Mouse (Mus musculus) macrophage (primary cell): ENCODE measurements around the gene Gm44502. TPM values are rescaled to one million over a fixed set of nuclear protein-coding genes. Genes with fewer than 3 reads are reported as not detected.
"Not testable (repeated sequence)": the region's sequence is repeated elsewhere in the genome, so short reads cannot be mapped to it uniquely, and the experiment has no call there.

ENCODE experiments used
- H3K27ac ChIP-seq: fragments of 350-480 bp; formaldehyde crosslinking; 2 replicates; pipeline ENCODE4 v1.9.0; 2021
- H3K36me3 ChIP-seq: fragments of 350-480 bp; formaldehyde crosslinking; 2 replicates; pipeline ENCODE4 v1.9.0; 2021; ENCODE audit errors: inconsistent target
- H3K4me3 ChIP-seq: fragments of 350-480 bp; formaldehyde crosslinking; 2 replicates; pipeline ENCODE4 v1.9.0; 2021; ENCODE audit errors: inconsistent target
- H3K79me2 ChIP-seq: fragments of 350-480 bp; formaldehyde crosslinking; 2 replicates; pipeline ENCODE4 v1.9.0; 2021; ENCODE audit errors: inconsistent target
- WGBS: methylation state at CpG from one replicate; pipeline ENCODE4 v1.1.7; 2026; ENCODE audit warnings: inconsistent platforms; ENCODE audit not compliant: missing documents; 5-methylcytosine and 5-hydroxymethylcytosine counted together
- polyA plus RNA-seq: library from polyadenylated mRNA; stranded (reverse); fragments of 250-400 nt; gene quantifications from 3 replicates; pipeline ENCODE4 v1.2.4, GENCODE M21; 2018; ENCODE audit warnings: inconsistent platforms

Gene Gm44502
- polyA plus RNA-seq, 1 experiment from 2014 or later, result not detected

DNA sequence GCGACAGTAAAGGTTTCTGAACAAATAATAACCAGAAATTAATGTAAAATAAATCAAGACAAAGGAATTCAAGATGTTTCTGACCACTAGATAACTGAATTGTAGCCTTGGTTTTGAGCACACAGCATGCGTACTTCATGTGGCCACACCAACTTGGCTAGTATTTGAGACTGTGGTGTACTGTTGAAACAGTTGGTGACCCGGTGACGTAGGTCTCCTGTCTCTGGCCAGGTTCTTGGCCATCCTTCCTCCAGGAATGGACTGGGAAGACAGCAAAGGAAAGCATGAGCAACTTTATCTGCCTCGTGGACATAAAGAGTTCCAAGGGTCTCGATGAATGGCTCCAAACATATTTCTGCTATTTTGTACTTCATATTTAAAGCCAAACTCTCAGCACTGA, 2.3 kb upstream of the Gm44502 start:
- H3K36me3 ChIP-seq, result peaks cover 8% of the 10 kb centered on the region; the same call in 1 of the 2 replicates
- peaks cover 12% of the 10 kb centered on the region for H3K79me2 ChIP-seq
- WGBS, result 95% methylated on average over 6 of the region's 6 CpGs
- no peak overlapping the region for H3K27ac ChIP-seq
- H3K4me3 ChIP-seq, result no peak overlapping the region

- H3K36me3 ChIP-seq, result peaks cover 14% of the 10 kb centered on the region; the same call in 1 of the 2 replicates
- H3K79me2 ChIP-seq, result peaks cover 12% of the 10 kb centered on the region
- no peak overlapping the region for H3K27ac ChIP-seq
- no peak overlapping the region for H3K4me3 ChIP-seq
- WGBS, result 82% methylated on average over 3 of the region's 3 CpGs
Observed at GRCm38 (mm10) chr15:89431271-89431670, 1.8 kb upstream of the Gm44502 start.

- Histone ChIP-seq H3K36me3 (peaks cover 19% of the 10 kb centered on the region; the same call in 1 of the 2 replicates), H3K4me3 (peak overlapping the region; percentile 83; the same call in 1 of the 2 replicates), H3K79me2 (peaks cover 12% of the 10 kb centered on the region)
- 46% methylated on average over 2 of the region's 9 CpGs for WGBS
- H3K27ac ChIP-seq, result not testable (repeated sequence)
Observed at GRCm38 (mm10) chr15:89430771-89431170, 1.3 kb upstream of the Gm44502 start.

- H3K4me3 ChIP-seq, result peak overlapping the region; percentile 83
- peak overlapping the region; percentile 94 for H3K27ac ChIP-seq
- WGBS, result 31% methylated on average over 6 of the region's 6 CpGs
- H3K36me3 ChIP-seq, result peaks cover 20% of the 10 kb centered on the region; the same call in 1 of the 2 replicates
- peaks cover 12% of the 10 kb centered on the region for H3K79me2 ChIP-seq
Observed at GRCm38 (mm10) chr15:89430341-89430740, 845 bp upstream of the Gm44502 start.

GRCm38 (mm10) chr15:89428821-89429351, 610 bp downstream of the Gm44502 start:
- whole genome bisulfite sequencing, result 10% methylated on average over 22 of the region's 22 CpGs
- Histone ChIP-seq H3K79me2 (peaks cover 12% of the 10 kb centered on the region), H3K36me3 (peaks cover 20% of the 10 kb centered on the region; the same call in 1 of the 2 replicates), H3K4me3 (peak overlapping the region; percentile 83), H3K27ac (peak overlapping the region; percentile 58)

DNA sequence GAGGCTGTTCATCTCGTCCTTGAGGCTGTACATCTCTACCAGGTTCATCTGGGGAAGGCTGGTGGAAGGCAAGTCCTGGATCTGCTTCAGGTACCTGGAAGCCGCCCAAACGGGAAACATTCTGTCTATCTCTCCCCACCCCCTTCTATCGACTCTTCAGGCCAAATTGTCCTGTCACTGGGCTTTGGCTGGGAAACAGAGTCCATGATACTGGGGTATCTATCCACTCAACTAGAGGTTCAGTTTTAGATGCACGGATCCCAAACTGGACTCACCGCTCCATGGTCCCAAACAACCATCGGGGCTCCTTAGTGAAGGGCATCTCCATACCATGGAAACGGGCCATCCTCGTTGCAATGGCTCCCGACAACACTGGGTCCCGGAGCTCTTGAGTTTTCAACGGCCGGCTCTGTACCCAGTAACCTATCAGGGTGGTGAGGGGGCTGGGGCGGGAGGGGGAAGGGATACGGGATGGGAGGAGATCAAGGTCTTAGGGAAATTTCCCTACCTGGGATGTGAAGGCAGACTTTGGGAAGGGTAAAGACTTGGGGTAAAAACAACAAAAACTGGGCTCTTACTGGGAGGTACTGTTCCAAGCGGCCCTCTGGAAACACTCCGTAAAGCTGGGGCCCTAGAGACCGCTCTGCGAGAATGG, 1.2 kb downstream of the Gm44502 start:
- H3K36me3 ChIP-seq, result peaks cover 20% of the 10 kb centered on the region; the same call in 1 of the 2 replicates
- peaks cover 12% of the 10 kb centered on the region for H3K79me2 ChIP-seq
- peak overlapping the region; percentile 83 for H3K4me3 ChIP-seq
- H3K27ac ChIP-seq, result no peak overlapping the region
- 96% methylated on average over 19 of the region's 19 CpGs for WGBS

DNA sequence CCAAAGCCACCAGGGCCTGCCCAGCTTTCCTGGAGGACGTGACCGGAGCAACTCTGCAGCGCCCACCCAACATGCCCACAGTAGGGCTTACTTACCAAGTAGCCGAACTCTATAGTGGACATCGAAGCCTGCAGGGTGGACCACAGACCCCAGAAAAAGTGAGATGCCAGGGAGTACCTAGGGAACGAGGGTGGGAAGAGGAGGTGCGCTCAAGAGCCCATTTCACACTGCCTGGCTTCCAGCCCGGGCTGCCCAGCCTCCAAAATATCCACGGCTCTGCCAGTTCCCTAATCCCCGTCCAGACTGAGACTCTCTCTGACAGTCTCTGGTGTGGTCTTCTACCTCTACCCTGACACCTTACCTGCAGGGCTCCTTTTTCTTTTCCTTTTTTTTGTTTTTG, 2.8 kb downstream of the Gm44502 start:
- no peak overlapping the region for H3K27ac ChIP-seq
- H3K36me3 ChIP-seq, result peaks cover 20% of the 10 kb centered on the region; the same call in 1 of the 2 replicates
- no peak overlapping the region for H3K4me3 ChIP-seq
- 94% methylated on average over 10 of the region's 10 CpGs for WGBS
- peaks cover 12% of the 10 kb centered on the region for H3K79me2 ChIP-seq

DNA sequence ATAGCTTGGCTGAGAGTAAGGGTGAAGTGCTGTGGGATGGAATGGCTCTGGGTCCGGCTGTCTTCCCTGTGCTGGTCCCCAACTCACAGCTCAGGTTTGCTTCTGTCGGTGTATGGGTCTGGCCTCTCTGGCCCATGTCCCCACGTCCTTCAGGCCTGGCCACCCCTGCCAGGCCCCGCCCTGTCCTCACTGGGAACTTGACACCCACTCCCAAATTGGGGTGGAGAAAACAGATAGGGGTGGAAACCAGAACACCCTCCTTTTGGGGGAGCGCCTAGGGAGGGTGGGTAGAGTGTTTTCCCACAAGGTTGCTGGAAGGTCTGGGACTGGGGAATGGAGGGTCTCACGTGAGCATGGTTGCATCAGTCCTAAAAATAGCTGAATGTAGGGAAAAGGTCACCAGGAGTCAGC, 3.8 kb downstream of the Gm44502 start, which contains the start of gene Cpt1b:
Cpt1b (minus strand) TSS at position 153 of the 411 bp plus-strand sequence.
- Histone ChIP-seq H3K27ac (no peak within 1 kb of the TSS), H3K36me3 (peaks cover 20% of the 10 kb centered on the region; the same call in 1 of the 2 replicates), H3K4me3 (no peak within 1 kb of the TSS), H3K79me2 (peaks cover 12% of the 10 kb centered on the region)
- WGBS, result 89% methylated on average over 5 of the region's 6 CpGs

DNA sequence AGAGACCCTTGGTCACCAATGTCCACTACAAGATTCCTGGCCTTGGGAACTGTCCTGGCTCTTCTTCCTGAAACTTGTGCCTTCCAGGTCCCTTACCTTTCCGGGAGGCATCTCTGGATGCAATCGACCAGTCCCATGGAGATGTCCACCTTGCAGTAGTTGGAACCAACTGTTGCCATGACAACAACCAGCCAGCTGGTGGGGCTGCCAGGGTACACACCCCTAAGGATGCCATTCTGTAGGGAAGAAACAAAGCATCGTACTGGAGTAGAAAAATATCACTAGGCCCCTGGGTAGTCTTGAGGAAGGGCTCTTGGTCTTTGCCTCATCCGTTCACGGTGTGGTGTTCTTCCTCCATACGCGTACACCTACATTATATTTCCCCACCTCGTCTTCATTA, 4.9 kb downstream of the Gm44502 start:
- Histone ChIP-seq H3K36me3 (peaks cover 20% of the 10 kb centered on the region; the same call in 1 of the 2 replicates), H3K27ac (no peak overlapping the region), H3K79me2 (peaks cover 12% of the 10 kb centered on the region), H3K4me3 (no peak overlapping the region)
- 92% methylated on average over 8 of the region's 8 CpGs for WGBS

DNA sequence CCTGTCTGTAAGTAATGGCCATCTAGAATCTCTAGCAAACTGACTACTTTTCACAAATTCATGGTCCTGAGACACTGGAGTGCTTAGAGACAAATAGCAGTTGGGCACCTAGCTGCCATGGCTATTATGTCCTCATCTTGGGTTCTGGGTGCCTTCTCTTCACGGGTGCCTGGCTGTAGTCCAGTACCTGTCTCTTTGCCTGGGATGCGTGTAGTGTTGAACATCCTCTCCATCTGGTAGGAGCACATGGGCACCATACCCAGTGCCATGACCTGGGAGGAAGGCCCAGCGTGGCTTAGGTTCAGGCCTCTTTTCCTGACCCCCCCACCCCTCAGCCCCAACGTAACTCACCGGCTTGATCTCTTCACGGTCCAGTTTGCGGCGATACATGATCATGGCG, 7.6 kb downstream of the Gm44502 start:
- H3K27ac ChIP-seq, result no peak overlapping the region
- H3K79me2 ChIP-seq, result no peaks in the 10 kb centered on the region
- 96% methylated on average over 7 of the region's 9 CpGs for WGBS
- H3K4me3 ChIP-seq, result no peak overlapping the region
- peaks cover 13% of the 10 kb centered on the region; the same call in 1 of the 2 replicates for H3K36me3 ChIP-seq

DNA sequence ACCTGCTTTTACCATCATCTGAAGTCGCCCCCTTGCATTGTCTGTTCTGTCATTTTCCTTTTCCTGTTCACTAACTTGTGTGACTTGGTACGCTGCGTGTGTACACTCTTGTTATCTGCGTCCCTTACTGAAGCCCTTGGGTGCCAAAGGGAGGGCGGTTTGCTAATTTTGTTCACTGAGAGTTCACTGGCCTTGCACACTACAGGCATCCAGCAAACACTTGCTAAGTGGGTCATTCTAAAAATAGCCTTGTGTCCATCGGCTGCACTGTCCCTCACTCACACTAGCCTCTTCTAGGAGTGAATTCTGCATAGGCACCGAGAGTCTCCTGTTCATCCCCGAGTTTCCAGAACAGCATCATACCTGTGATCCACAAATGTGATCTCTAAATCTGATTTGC, 14.2 kb downstream of the Gm44502 start:
- 89% methylated on average over 8 of the region's 8 CpGs for whole genome bisulfite sequencing
- H3K36me3 ChIP-seq, result no peaks in the 10 kb centered on the region
- H3K79me2 ChIP-seq, result no peaks in the 10 kb centered on the region
- H3K4me3 ChIP-seq, result no peak overlapping the region
- H3K27ac ChIP-seq, result no peak overlapping the region

DNA sequence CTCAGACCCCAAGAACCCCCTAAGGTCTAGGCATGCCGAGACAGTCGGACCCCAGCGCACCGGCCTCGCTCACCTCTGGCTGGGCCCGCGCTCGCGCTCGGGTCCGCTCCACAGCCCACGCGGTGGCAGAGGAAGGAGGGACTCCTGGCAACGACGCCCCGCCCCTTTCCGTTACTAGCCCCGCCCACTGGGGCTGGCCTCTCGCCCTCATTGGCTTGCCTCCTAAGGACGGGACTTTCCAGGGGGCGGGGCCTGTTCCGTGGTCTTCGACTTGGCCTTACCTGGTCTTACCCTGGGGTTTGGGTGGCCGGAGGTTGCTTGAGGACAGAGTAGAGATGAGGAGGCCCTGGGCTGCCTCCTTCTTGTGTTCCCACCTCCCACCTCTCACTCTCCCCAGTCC, 19.4 kb downstream of the Gm44502 start, which contains the start of gene Syce3:
Syce3 (minus strand) TSS at position 386 of the 400 bp plus-strand sequence.
- Histone ChIP-seq H3K27ac (no peak within 1 kb of the TSS), H3K4me3 (no peak within 1 kb of the TSS)
- 96% methylated on average over 7 of the region's 24 CpGs for WGBS

DNA sequence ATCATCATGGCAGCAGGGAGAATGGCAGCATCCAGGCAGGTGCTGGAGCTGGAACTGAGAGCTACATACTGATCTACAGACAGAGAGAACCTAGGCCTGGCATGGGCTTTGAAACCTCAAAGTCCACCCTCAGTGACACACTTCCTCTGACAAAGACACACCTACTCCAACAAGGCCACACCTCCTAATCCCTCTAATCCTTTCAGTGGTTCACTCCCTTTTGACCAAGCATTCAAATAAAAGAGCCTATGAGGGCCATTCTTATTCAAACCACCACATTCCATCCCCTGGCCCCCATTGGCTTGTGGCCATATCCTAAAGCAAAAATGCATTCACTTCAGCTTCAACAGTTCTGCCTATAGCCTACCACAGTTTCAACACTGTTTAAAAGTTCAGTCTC, 22.8 kb downstream of the Gm44502 start:
- Histone ChIP-seq H3K27ac (no peak overlapping the region), H3K36me3 (no peaks in the 10 kb centered on the region), H3K79me2 (no peaks in the 10 kb centered on the region), H3K4me3 (no peak overlapping the region)

More for the DNA sequence above, 19.4 kb downstream of the Gm44502 start, which contains the start of gene Syce3:
- H3K79me2 ChIP-seq, result no peaks in the 10 kb centered on the region
- H3K36me3 ChIP-seq, result no peaks in the 10 kb centered on the region

DNA sequence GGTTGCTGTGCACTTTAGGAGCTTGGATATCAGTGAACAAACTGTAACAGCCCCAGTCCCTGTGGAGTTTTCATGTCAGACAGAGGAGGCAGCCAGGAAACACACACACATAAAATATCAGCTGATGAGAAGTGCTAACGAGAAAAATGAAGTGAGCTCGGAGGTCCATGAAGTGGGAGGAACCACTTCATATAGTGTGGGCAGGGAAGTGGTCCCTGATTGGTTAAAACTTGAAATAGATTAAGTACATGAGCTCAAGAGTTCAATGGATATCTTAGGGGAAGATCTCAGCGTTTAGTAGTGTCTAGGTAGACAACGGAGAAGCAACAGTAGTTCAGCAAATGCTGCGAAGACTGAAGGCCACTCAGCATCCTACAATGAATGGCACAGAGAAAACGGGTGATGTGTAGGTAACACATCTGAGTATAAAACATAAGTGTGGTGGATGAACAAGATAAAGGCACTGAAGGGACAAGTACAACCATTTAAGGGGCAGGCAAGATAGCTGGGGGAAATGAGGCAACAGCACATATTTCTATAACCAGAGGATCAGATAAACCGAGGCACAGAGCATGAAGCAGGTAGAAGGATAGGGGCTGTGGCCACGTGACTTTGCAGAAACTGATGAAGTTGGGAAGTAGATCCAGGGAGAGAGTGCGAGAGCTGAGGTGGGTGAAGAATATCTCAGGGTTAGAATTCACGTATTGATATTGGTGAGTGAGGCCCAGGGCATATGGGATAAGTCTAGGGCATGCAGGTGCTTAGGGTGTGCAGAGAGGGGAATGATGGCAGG, 24.5 kb downstream of the Gm44502 start:
- Histone ChIP-seq H3K36me3 (no peaks in the 10 kb centered on the region), H3K4me3 (no peak overlapping the region), H3K79me2 (no peaks in the 10 kb centered on the region), H3K27ac (no peak overlapping the region)
- WGBS, result 82% methylated on average over 10 of the region's 10 CpGs
